Mouse (Mus musculus): ENCODE data around the gene Msi1. TPM values are rescaled to one million over a fixed set of nuclear protein-coding genes. Genes with fewer than 3 reads are reported as not detected.

The Msi1 gene
- polyA plus RNA-seq (2012; rRNA removed), result 1.5 and 2.2 TPM in 2 replicates

DNA sequence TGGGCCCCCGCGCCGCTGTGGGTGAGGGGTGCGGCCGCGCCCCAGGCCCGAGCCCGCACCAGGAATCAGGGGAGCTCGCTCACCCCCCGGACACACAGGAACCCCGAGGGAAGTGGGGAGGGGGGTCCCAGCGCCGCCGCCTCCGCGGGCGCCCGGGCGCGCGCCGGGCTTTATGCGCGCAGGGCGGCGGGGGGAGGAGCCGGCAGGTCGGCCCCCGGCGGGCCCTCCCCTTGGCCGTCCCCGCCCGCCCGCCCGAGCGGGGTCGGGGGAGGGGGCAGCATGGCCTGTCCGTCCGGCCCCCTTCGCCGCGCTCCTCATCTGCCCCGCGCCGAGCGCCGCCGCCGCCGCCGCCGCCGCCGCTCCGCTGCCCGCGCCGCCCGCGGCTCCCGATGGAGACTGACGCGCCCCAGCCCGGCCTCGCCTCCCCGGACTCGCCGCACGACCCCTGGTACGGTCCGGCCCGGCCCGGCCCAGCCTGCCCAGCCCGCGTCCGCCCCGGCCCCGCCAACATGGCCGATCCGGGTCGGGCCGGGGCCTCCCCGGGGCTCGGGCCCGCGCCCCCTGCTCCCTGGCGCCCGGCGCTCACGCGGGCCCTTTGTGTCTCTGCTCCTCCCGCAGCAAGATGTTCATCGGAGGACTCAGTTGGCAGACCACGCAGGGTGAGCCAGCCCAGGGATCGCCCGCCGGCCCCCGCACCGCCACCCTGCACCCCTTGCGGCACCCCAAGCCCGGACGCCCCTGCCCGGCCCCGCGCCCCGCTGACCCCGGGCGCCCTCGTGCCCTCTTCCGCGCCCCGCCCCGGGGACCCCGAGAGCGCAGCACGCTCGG, at the start of gene Msi1:
Gene Msi1 (plus strand): TSS at position 241 of the 828 bp plus-strand sequence.
- DNase-seq (ENCODE audit: low read depth), result no peak

DNA sequence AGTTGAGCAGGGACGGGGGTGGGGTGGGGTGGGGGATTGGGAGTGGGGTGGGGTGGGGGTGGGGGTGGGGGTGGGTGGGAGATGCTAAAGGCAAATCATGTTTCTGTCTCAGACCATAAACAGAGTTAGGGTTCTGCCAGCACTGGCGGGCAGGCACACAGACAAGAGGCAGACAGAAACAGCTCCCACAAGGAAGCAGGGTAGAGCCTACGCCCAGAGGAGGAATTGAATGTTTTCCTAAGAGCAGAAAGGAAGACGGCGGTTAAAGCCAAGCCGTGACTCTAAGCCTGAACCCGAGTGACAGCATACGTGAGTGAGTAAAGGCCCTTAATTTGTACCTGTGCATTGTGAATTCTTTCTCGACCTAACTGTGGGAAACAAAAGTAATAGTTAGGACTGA, 37.5 kb upstream of the Msi1 start:
- no peak for DNase-seq (ENCODE audit: low read depth)

DNA sequence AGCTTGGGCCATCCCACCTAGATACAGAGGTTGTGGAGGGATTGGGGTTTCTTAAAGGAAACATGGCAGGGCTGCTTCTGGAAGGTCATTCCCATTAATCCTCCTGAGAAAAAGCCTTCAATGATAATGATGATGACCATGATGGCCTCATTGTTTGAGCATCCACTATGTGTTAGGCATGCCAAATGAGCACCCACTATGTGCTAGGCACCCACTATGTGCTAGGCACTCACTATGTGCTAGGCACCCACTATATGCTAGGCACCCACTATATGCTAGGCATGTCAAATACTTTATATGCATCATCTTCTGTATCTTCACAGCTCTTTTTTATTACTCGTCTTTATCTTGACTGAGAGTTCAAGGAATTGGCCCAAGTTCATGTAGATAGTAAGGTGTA, 36.4 kb upstream of the Msi1 start:
- no peak for DNase-seq (ENCODE audit: low read depth)

DNA sequence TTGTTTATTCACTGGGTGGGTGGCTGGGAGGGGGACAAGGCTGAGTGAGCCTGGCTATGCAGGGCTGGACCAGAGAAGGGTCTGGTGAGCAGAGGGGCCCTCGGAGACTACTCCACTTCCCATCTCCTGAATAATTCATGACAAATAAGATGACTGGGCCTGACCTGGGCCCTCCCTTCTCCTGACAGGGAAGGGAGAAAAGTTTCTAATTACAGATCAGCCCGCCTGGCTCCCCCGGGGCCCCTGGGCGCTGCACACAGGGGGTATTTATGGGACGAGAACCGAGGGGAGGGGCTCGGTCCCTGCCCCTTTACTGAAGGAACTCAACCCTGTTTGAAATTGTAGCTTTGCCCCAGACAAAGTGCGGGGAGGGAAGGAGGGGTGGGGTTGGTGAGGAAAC, 35.2 kb upstream of the Msi1 start:
- DNase-seq (ENCODE audit: low read depth), result no peak

DNA sequence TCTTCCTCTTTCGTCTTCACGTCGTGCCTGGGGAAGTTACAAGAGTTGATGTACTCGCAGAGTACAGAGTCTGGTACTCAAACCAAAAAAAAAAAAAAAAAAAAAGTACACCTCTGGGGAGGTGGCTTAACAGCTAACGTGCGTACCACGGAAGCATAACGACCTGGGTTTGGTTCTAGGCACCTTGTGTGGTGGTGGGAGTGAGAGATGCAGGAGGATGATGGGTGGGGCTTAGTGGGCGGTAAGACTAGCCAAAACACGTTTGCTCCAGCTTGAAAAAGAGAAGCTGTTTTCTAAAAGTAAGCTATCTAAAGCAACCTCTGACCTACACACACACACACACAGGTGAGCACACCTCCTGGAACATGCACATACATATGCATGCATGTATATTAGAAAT, 34.6 kb upstream of the Msi1 start:
- no peak for DNase-seq (ENCODE audit: low read depth)

DNA sequence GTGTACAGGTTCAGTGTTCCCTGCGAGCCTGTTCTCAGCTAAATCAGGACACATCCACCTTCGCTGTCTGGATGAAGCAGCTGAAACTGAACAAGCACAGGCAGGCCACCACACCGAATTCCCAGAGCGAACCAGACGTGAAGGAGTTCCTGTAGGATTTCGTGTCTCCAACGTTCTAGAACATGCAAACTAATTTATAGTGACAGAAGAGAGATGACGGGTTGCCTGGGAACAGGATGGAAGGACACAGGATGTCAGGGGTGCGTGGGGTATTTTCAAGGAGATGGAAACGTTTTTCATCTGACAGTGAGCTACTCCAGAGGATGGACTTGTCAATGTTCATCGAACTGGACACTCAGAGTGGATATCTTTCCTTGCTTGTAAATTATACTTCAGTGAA, 32.7 kb upstream of the Msi1 start:
- DNase-seq (ENCODE audit: low read depth), result no peak

DNA sequence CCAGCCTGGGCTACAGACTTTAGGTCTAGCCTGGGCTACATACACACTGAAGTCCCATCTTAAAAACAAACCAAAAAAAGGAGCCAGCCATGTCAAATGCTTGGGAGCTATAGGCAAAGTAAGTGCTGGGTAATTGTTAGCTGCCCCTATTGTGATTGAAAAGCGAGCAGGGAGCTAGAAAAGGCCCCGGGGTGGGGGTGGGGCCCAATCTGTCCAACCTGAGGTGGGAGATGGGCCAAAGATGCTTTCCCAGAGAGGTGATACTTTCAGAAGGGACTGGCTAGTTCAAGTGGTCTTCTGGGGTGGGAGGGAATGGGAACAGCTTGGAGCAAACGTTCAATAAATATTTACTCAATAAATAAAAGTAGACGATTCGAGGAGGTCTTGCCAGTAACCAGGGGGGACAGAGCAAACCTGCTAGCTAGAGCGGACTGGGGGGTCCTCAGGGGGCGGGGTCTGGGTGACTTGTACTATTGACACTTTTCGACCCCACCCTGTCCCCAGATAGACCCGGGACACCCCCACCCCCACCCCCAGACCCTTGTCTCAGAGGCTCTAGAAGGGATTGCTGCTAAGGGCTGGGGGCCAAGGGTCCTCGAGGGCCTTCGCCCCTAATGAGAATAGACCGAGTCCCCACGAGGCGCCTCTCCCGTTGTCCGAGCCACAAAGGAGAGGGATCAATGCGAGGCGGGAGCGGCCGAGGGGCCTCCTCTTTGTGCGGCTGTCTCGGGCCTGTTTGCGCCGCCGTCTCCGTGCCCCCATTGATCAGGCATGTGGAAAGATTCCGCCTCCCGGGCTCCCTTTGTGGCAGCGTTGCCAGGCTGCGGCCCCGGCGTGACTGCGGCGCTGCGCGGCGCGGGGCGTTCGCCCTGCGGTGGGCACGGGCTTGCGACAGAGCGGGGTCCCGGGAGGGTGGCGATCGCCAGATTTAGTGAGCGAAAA, 31.3 kb upstream of the Msi1 start:
- no peak for DNase-seq (ENCODE audit: low read depth)

DNA sequence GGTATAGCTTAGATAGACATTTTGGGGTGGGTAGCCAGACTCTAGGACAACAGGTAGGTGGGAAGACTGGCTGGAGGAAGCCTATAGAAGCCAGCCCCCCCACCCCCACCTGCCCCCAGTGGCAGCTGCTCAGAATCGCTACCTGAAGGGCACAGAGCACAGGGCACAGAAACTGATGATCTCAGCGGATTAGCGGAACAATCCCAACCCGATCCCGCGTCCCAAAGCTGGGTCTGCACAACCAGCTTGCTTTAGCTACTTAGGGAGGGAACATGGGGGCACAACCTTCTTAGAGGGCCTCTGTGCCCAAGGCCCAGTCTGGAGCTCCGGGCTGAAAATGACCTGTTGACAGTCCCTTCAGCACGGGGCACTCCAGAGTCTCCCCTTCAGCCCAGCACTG, 27.3 kb upstream of the Msi1 start:
- DNase-seq (ENCODE audit: low read depth), result no peak

DNA sequence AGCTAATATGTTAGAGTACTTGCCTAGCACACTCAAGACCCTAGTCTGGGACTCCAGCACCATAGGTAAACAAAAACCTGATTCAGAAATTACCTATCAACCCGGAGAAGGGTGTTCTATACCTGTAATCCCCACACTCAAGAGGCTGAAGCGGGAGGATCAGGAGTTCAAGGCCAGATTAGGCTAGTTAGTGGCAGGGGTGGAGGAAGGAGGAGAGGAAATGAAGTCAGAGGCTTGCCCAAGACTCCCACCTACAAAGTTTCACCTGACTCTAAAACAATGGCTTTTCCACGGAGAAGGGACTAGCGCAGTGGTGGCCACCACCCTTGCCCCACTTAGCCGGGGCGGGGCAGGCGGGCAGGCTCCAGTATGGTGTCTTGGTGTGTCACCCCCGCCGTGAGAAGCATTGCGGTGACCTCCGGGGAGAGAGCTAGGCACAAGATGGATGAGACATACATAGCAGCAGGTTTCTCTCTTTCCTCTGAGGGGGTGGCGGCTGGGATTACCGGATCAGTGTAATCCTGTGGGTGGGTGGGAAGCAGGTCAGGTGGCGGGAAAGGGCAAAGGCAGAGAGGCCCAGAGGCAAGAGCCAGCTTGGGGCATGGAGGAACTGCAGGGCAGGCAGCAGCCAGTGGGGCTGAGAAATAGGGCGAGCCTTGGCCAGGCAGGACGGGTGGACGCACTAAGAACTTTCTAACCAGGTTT, 25.8 kb upstream of the Msi1 start:
- no peak for DNase-seq (ENCODE audit: low read depth)

DNA sequence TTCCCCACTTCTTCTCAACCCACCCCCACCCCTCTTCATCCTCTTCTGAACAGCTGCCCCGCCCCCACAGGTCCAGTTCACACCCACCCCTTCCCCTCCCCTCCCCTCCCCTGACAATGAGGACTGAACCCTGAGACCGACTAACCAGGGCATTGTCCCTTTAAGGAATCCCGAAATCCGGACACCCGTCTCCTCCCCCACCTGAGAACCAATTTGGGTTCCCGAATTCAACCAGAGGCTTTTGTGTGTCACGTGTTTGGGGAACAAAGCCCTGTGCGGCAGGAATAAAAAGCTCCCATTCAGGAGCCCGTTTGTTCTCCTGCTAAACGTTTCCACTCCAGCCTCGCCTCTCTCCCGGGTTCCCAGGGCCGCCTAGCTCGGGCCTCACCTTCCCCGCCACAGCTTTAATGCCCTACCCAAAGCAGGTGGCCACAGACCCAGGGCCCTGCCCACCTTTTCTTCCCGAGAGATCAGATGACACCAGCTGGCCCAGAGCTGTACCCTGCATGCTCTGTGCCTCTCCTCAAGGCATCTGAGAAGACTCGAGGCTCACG, 25.1 kb upstream of the Msi1 start:
- DNase-seq (ENCODE audit: low read depth), result no peak

DNA sequence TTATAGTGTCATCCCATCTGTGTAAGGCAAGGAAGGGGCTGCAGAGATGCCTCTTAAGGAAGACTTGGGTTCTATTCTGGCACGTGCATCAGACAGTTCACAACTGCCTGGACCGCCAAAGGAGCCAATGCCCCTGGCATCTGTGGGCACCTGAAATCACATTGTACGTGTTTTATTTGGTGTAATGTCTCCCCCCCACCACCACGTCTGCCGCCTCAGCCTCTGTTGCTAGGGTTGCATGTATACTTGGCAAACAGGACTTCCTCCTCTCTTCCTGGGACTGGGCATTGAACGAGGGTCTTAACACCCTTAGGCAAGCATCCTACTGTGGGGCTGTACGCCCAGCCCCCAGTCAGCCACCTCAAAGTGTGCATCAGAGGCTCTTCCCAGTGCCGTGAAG, 24.2 kb upstream of the Msi1 start:
- no peak for DNase-seq (ENCODE audit: low read depth)

DNA sequence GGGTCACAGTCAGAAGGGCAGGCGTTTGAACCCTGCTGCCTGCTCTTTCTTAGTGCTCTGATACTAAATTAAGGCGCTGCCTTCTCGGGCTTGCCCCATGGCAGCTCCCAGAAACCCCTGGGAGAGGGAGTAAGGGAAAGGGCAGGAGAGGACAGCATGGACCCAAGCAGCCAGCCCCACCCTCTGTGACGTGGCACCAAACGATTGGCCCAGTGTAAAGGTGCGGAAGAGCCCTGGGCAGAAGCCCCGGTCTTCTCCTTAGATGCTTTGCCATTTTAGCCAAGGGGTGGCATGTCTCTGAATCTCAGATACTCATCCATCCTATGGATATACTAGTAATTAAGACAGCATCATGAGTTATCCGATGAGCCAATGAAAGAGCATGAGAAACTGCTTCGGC, 21.3 kb upstream of the Msi1 start:
- no peak for DNase-seq (ENCODE audit: low read depth)

DNA sequence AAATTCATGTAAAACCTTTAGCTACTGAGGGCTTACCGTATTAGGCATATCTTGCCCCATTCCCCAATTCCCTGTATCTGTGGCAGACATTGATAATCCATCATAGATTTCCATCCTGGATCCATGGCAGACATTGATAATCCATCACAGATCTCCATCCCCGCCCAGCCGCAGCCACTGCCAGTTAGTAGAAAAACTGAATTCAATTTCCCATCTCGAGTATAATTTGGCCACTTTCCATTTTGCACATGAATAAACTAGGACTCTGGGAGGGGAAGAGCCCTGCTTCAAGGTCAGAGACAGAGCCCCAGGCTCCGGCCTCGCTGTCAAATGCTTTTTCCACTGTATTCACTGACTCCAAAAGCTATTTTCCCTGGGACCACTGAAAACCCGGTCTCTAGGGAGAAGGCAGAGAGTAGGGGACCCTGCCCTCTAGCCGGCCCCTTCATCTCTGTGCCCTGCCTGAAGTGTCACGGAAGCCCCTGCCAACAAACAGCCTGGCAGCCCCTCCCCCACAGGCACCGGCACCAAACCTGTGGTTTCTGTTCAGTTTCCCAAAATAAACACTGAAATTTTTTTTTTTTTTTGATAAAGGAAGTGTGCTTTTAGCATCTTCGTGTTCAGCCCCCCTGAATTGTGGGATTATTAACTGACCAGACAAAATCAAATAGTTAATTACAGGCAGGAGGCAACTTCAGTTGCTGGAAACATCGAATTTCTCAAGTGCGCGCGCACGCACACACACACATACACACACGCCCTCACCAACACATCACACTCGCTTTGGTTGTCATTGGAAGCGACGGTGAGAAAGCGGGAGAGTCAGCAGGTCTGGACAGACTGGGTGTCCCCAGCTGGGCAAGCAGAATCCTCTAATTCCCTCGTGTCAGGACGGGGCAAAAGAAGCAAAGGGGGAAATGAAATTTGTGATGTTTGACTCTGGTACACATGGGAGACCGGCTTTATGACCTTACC, 14.0 kb upstream of the Msi1 start:
- DNase-seq (ENCODE audit: low read depth), result no peak

DNA sequence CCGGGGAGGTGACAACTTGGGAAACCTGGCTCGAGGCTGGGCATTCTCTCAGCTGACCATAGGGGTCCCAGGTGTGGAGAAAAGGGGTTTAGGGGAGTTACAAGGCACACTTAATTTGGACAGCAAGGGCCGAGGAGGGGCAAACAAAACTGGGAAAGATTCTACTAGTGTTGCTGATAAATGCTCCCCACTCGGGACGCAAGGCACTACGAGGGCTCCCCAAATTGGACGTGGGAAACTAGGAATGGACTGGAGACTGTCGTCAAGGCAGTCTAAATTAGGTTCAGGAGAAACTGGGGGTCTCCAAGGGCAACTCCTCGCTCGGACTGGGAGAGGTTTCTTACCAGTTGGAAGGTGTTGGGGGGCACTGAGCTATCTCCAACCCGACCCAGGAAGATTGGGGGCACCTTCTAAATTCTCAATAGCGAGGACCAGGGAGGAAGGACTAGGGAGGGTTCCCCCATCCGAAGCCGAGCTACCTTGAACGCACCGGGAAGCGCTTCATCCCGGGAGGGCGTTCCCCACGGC, 504 bp upstream of the Msi1 start:
- DNase-seq (ENCODE audit: low read depth), result no peak

DNA sequence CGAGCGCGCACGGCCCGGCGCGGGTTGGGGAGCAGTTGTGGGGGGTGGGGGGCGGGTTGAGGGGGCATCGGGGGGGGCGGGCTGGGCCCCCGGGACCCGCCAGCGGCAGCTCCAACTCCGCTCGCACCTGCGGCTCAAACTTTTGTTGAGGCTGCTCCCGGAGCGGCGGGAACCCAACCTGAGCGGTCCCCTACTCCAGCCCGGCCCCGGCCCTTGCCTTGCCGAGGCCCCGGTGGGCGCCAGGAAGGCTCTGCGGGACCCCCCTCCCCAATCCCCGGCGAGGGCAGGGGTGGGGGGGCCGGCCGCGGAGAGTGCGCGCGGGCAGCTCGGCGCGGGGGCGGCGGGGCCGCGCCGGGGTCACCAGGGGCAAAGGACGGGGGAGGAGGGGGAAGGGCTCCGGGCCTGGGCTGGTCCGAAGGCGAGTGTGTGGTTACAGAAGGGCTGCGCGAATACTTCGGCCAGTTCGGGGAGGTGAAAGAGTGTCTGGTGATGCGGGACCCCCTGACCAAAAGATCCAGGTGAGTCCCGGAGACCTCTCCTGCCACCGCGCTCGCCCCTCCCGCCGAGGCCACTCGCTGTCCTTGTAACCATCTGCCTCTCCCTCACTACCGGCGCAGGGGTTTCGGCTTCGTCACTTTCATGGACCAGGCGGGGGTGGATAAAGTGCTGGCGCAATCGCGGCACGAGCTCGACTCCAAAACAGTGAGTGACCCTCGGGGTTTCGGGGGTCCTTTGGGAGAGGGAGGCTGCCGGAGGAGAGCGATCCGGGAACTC, 975 bp downstream of the Msi1 start:
- DNase-seq (ENCODE audit: low read depth), result no peak

DNA sequence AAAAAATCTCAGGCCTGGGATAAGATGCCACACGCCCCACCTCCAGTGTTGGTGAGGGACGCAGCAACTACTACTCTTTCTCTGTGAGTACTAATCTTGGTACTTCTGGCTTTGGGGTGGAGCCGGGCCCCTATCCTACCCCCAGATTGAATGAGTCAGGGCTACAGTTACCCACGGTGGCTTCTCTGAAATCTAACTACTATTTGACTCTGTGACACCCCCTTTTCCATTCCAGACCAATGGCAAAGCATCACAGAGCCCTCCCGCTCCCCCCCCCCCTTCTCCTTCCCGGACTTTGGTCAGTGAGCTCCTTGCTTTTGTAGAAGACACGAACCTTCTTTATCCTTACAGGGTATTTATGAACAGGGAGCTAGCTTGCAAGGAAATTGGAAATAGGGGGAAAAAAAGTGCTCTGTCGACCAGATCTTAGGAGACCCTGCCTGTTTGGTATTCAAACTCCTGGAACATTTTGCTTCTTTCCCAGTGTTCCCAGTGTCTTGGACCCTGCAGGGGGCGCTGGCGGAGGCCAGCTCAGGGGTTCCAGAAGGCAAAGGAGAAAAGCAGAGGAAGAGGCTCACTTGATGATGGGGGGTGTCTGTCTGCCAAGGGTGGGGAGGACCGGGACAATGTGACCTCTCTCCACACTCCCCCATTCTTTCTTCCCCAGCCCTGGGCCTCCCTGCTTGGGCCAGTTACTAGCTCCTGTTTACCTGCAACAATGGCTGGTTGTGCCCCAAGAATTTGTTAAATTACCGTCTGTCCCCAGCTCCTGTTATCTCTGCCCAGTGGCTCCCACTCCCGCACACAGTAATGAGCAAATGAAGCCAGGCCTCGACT, 1.9 kb downstream of the Msi1 start:
- DNase-seq (ENCODE audit: low read depth), result no peak

DNA sequence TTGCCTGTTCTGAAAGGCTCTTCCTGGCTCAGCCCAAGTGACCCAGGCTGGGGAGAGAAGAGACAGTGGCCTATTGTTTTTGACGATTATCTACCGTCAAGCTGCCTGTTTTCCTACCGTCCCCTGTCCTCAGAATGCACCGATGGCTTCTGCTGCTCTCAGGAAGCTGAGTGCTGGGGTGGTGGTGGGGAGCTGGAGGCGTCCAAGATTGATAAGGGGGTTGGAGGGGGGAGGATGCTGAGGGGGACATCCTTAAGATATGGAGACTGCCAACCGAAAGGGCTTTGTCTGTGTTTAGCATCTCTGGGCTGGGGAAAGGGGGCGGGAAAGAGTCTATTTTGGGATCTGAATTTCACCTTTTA, 2.5 kb downstream of the Msi1 start:
- DNase-seq (ENCODE audit: low read depth), result no peak

DNA sequence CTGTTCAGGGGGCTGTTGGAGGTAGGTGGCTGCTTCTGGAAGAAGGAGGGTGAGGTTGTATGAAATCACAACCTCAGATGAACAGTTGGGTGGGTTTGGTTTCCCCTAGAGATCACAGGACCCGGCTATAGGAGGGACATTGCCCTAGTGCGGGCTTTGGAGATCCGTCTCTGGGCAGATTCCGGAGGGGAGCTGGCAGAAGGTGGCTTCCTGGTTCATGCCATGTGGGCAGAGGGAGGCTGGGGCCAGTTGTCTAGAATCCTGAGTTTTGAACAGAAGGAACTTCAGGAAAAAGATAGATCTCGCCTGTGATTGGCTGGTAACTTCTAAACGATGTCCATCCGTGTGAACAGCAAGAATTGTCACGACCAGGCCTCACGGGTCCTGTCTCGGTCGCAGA, 3.0 kb downstream of the Msi1 start:
- no peak for DNase-seq (ENCODE audit: low read depth)

DNA sequence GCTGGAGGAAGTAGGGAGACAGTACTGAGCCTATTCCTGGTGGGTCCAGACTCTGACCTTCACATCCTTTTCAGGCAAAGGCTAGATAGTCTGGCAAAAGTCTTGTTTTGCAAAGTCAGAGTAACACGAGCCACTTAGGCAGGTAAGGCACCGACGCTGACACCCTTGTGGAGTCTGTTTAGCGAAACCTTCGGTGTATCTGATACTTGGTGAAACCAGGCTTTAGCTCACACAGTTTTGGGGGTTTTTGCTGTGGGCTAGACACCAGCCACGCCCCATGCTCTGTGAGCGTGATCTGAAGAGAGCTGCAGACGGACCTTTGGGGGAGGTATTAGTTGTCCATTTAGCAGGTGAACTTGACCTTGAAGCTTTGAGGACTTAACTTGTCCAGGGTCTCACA, 3.8 kb downstream of the Msi1 start:
- no peak for DNase-seq (ENCODE audit: low read depth)

Measured in gonadal fat pad, adult 2 months (tissue).